Mouse (Mus musculus) thymus, adult 2 months (tissue): ENCODE results near the gene Clk3. TPM values are rescaled to one million over a fixed set of nuclear protein-coding genes. Genes with fewer than 3 reads are reported as not detected.
A peak's percentile ranks its signal among the peaks of the same experiment; 100 is the strongest.

Source experiments
- DNase-seq: peaks from one replicate; pipeline ENCODE4 v3.0.0; 2021
- H3K27ac ChIP-seq: fragments of 200-500 bp; 2 replicates; pipeline ENCODE4 v1.5.1; 2012; ENCODE audit warnings: low read length, control low read depth; ENCODE audit not compliant: control insufficient read depth, insufficient read depth
- H3K27me3 ChIP-seq: fragments of 200-500 bp; 2 replicates; pipeline ENCODE4 v1.6.1; 2012; ENCODE audit warnings: mild to moderate bottlenecking, low read length, moderate library complexity, mixed read lengths; ENCODE audit not compliant: control insufficient read depth, insufficient read depth
- H3K36me3 ChIP-seq: fragments of 200-500 bp; 2 replicates; pipeline ENCODE4 v1.6.1; 2012; ENCODE audit warnings: mild to moderate bottlenecking, low read length, moderate library complexity; ENCODE audit not compliant: control insufficient read depth, insufficient read depth
- H3K4me1 ChIP-seq: fragments of 200-500 bp; replicated peaks from 2 replicates; pipeline ENCODE4 v1.6.1; 2012; ENCODE audit warnings: low read length; ENCODE audit not compliant: control insufficient read depth, insufficient read depth
- H3K4me3 ChIP-seq: fragments of 200-500 bp; 2 replicates; pipeline ENCODE4 v1.5.1; 2012; ENCODE audit warnings: mild to moderate bottlenecking, low read length, control low read depth, moderate library complexity; ENCODE audit not compliant: control insufficient read depth, insufficient read depth
- CTCF ChIP-seq: fragments of 200-500 bp; IDR thresholded peaks from 2 replicates; pipeline ENCODE4 v1.5.1; 2012; ENCODE audit warnings: mild to moderate bottlenecking, control low read depth, low read length, moderate library complexity, borderline replicate concordance; ENCODE audit not compliant: control insufficient read depth, poor library complexity, insufficient read depth; ENCODE audit errors: extremely low read depth
- POLR2A ChIP-seq: fragments of 200-500 bp; IDR thresholded peaks from 2 replicates; pipeline ENCODE4 v1.6.1; 2012; ENCODE audit warnings: mild to moderate bottlenecking, low read length, control low read depth, moderate library complexity; ENCODE audit not compliant: control insufficient read depth, poor library complexity, insufficient read depth; ENCODE audit errors: extremely low read depth
- whole genome bisulfite sequencing: fragments of 180-500 bp; shearing (Covaris S2); methylation state at CpG from one replicate; pipeline ENCODE4 v1.1.7; 2018; 5-methylcytosine and 5-hydroxymethylcytosine counted together
- polyA plus RNA-seq: library from polyadenylated mRNA; depleted of rRNA; stranded (reverse); fragments of >200 nt; gene quantifications from 2 replicates; pipeline ENCODE4 v1.2.3, GENCODE M21; 2012

Gene Clk3
- polyA plus RNA-seq, 1 experiment: 762 TPM

- TF ChIP-seq CTCF (no peak), POLR2A (no peak)
- Histone ChIP-seq H3K36me3 (peaks cover 75% of the 10 kb centered on the region), H3K27ac (no peak overlapping the region), H3K4me3 (no peak overlapping the region), H3K4me1 (no peaks in the 10 kb centered on the region), H3K27me3 (no peaks in the 10 kb centered on the region)
- WGBS: 53% methylated on average over 3 of the region's 3 CpGs
- peak; percentile 55 for DNase-seq
Measured at GRCm38 (mm10) chr9:57744462-57745091, 21.1 kb downstream of the Clk3 start.

GRCm38 (mm10) chr9:57739863-57740262 lies 25.8 kb downstream of the Clk3 start:
- no peaks in the 10 kb centered on the region for H3K4me1 ChIP-seq
- no peak overlapping the region for H3K4me3 ChIP-seq
- H3K27ac ChIP-seq: no peak overlapping the region
- H3K36me3 ChIP-seq: peaks cover 42% of the 10 kb centered on the region
- DNase-seq: no peak
- TF ChIP-seq CTCF (no peak), POLR2A (no peak)
- 98% methylated on average over 5 of the region's 5 CpGs for WGBS
- no peaks in the 10 kb centered on the region for H3K27me3 ChIP-seq

DNA sequence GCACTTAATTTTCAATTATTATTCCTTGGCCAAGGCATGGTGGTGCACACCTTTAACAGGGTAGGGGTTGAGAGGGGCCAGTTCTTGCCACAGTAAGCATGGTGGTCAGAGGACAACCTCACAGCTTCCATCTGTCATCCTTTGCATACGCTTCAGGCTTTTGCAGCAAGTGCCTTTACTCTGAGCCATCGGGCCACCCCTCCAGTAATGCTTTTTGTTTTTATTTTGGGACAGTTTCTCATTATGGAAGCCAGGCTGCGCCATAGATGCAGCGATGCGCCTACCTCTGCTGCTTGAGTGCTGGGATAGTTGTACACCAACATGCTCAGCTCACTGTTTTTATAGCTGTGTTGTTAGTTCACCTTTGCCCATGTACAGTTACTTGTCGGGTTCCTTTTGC lies 32.1 kb downstream of the Clk3 start:
- peaks cover 22% of the 10 kb centered on the region for H3K36me3 ChIP-seq
- TF ChIP-seq CTCF: no peak
- TF ChIP-seq POLR2A: no peak
- no peak overlapping the region for H3K4me3 ChIP-seq
- WGBS: 98% methylated on average over 6 of the region's 6 CpGs
- H3K4me1 ChIP-seq: no peaks in the 10 kb centered on the region
- no peaks in the 10 kb centered on the region for H3K27me3 ChIP-seq
- no peak overlapping the region for H3K27ac ChIP-seq
- DNase-seq: no peak

GRCm38 (mm10) chr9:57728312-57728711 lies 37.3 kb downstream of the Clk3 start:
- WGBS: 98% methylated on average over 1 of the region's 1 CpGs
- Histone ChIP-seq H3K27ac (no peak overlapping the region), H3K36me3 (peaks cover 17% of the 10 kb centered on the region), H3K4me1 (no peaks in the 10 kb centered on the region), H3K27me3 (no peaks in the 10 kb centered on the region), H3K4me3 (no peak overlapping the region)
- TF ChIP-seq POLR2A (no peak), CTCF (no peak)
- no peak for DNase-seq

GRCm38 (mm10) chr9:57724701-57725100 lies 41.0 kb downstream of the Clk3 start:
- Histone ChIP-seq H3K27me3 (no peaks in the 10 kb centered on the region), H3K36me3 (peaks cover 20% of the 10 kb centered on the region), H3K4me3 (no peak overlapping the region), H3K27ac (no peak overlapping the region), H3K4me1 (no peaks in the 10 kb centered on the region)
- TF ChIP-seq POLR2A (no peak), CTCF (no peak)
- no peak for DNase-seq
- 97% methylated on average over 3 of the region's 3 CpGs for WGBS

DNA sequence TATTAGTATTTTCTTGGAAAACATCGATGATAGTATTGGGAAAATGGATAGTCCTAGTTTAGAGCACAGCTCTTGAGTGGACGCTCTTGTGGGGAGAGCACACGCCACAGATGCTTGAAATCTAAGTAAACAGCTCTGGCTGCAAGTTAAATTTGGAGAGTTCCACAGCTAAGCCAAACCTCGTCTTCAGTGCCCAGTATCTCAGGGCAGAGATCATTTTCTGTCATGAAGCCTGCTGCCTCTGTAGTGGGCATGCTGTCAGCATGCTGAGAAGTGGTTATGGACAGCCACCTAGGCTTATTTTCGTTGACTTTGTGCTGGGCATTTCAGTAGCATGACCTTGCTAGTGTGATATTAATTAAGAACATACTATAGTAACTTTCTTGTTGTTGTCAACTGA lies 41.9 kb downstream of the Clk3 start:
- H3K4me1 ChIP-seq: no peaks in the 10 kb centered on the region
- H3K36me3 ChIP-seq: peaks cover 20% of the 10 kb centered on the region
- 95% methylated on average over 5 of the region's 5 CpGs for WGBS
- TF ChIP-seq POLR2A: no peak
- TF ChIP-seq CTCF: no peak
- no peak overlapping the region for H3K4me3 ChIP-seq
- H3K27me3 ChIP-seq: no peaks in the 10 kb centered on the region
- DNase-seq: no peak
- H3K27ac ChIP-seq: no peak overlapping the region

DNA sequence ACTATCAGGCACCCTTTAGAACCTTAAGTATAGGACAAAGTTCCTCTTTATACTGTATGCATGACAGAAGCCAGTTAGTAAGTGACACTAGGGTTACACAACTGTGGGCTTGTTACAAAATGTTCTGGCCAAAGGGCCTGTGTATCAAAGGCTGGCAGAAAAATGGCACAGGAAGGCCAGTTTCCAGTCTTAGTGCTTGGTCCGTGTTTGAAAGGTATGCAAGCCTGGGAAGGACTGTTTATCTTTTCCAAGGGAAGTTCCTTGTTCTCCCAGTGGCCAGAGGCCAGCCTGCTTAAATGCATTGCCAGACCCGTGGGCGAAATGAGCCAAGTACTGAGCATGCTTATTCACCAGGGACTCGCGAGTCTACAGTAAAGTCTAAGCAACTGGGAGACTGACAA lies 42.3 kb downstream of the Clk3 start:
- no peak for TF ChIP-seq POLR2A
- TF ChIP-seq CTCF: no peak
- Histone ChIP-seq H3K27ac (no peak overlapping the region), H3K4me3 (no peak overlapping the region), H3K4me1 (no peaks in the 10 kb centered on the region), H3K36me3 (peaks cover 22% of the 10 kb centered on the region), H3K27me3 (no peaks in the 10 kb centered on the region)
- no peak for DNase-seq
- WGBS: 77% methylated on average over 5 of the region's 5 CpGs
